ENCODE assay signal across 1 mouse cellular context in the genomic region with DNA sequence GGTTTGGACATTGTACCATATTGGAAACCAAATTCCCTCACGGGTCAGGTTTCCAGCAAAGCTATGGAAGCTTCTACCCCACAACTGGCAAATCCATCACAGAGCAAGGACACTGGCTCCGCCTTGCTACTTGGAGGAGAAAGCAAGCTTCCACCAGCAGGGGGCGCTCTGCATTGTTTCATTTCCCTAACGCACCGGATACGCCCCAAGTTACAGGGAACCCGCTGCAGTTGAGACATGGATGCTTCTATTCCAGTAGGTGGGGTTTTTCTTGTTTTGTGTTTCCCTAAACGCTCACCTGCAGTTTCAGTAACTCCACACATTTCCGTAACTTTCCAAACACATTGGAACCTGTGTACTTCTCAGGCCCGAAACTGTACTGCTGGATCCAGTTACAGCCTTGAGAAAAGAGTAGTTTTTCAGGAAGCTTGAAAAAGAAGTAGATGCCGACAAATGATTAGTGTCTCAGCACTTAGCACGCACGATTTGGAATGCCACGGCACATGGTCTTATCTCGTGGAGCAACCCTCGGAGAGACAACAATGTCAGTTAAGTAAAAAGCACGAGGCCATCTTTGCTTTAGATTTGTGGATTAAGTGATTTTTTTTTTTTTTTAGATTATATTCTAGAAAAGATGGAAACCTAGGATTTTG.
A peak's percentile ranks its signal among the peaks of the same experiment; 100 is the strongest.
TF ChIP-seq lines count a peak whose summit lies in the region.

No protein-coding gene starts in this region.

TF ChIP-seq in MEL, 35 proteins besides CTCF, POLR2A, EP300 and RAD21 (continued from another document):
- no peak for TF ChIP-seq ZMIZ1 (IDR thresholded peaks at IDR 0.05; ENCODE audit: low read depth, low read length)
- TF ChIP-seq POLR2AphosphoS5 (IDR thresholded peaks at IDR 0.05; ENCODE audit: borderline replicate concordance, low read depth, low read length) = no peak
- TF ChIP-seq POLR2AphosphoS2 (IDR thresholded peaks at IDR 0.05; ENCODE audit: low read length) = no peak
- TF ChIP-seq GABPA (IDR thresholded peaks at IDR 0.05; ENCODE audit: low read depth, low read length) = no peak
- TF ChIP-seq SIN3A (IDR thresholded peaks at IDR 0.05; ENCODE audit: low read length) = peak; percentile 74
- peak; percentile 44 for TF ChIP-seq ZNF384 (IDR thresholded peaks at IDR 0.05; ENCODE audit: low read depth, low read length)
- peak; percentile 53; the same call in 1 of the 2 replicates for TF ChIP-seq HCFC1 (IDR thresholded peaks at IDR 0.05; ENCODE audit: low read depth, low read length)
- TF ChIP-seq MYC (IDR thresholded peaks at IDR 0.05; ENCODE audit: low read depth, low read length) = peak; percentile 59; the same call in 1 of the 2 replicates
- peak; percentile 88 for TF ChIP-seq MAX (IDR thresholded peaks at IDR 0.05; ENCODE audit: low read length)
- peak; percentile 97 for TF ChIP-seq SMC3 (IDR thresholded peaks at IDR 0.05; ENCODE audit: low read depth, low read length)
- no peak for TF ChIP-seq MAZ (IDR thresholded peaks at IDR 0.05; ENCODE audit: low read depth, low read length)
